Mouse (Mus musculus): Measurements from ENCODE around the gene Fig4.

DNA sequence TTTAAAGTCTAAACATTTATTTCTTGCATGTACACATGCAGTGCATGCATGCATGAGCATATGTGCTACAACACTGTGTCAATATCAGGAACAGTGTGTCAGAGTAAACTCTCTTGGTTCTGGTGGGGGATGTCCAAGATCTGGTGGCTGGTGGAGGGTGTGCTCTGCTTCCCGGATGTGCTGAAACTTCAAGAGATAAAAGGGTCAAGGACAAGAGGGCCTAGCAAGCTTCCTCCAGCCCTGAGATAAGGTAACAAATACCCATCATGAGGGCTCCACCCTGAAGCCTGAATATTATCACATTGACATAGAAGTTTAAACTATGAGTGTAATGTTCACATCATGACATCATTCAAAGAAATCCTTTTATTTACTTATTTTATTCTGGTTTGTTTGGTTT, 146.4 kb downstream of the Fig4 start:
- TF ChIP-seq TAL1 (IDR thresholded peaks at IDR 0.05; ENCODE audit: low read length) = no peak
- TF ChIP-seq GATA1 (IDR thresholded peaks at IDR 0.05; ENCODE audit: low read length) = no peak

Data from erythroblast, embryonic 14.5 days (primary cell).